Mouse (Mus musculus) erythroblast, embryonic 14.5 days (primary cell): ENCODE measurements around the gene Mbd5.

Experiments used
- GATA1 ChIP-seq: IDR thresholded peaks from 2 replicates; pipeline ENCODE4 v1.6.1; 2012; ENCODE audit warnings: low read length, inconsistent platforms, mixed read lengths
- TAL1 ChIP-seq: IDR thresholded peaks from 3 replicates; pipeline ENCODE4 v1.6.1; 2012; ENCODE audit warnings: low read length, inconsistent platforms, mixed read lengths

DNA sequence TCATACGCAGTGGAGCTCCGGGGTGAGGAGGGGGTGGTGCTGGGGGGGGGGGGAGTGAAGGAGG lies 776 bp downstream of the Mbd5 start, which contains the start of gene Orc4:
- TF ChIP-seq TAL1 (no peak), GATA1 (no peak)
